Mouse (Mus musculus): ENCODE data around the gene Eno3.

GRCm38 (mm10) chr11:70670483-70670882, 13.5 kb downstream of the Eno3 start:
- TF ChIP-seq POLR2A (IDR thresholded peaks at IDR 0.05; ENCODE audit: low read depth, low read length) = no peak
- no peak for TF ChIP-seq CTCF (IDR thresholded peaks at IDR 0.05; ENCODE audit: extremely low read depth, insufficient read depth, insufficient read length, insufficient replicate concordance)

Data from spleen, adult 2 months (tissue).